ENCODE assay signal across 8 mouse cellular contexts in the genomic region with DNA sequence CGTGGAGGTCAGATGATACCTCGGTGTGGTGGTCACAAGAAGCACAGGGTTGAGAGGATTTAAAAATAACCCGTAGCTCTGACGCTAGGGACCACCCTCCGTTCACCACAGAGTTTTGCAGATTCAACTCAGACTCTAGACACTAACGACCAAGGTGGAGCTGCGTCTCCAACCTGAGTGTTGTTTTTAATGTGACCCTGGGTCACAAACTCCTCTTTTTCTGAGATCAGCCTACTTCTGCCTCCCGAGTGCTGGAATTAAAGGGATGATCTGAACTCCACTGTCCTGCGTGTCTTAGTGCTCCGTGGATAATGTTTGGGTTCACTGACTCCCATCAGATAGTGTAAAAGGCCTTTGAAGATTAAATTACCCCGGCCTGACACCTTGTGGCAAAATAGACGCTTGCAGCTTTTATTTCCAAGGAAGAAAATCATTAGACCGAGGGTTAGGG. TPM values are rescaled to one million over a fixed set of nuclear protein-coding genes. Genes with fewer than 3 reads are reported as not detected.
A peak's percentile ranks its signal among the peaks of the same experiment; 100 is the strongest.
DNase-seq lines count a peak whose midpoint lies in the region; ATAC-seq and TF ChIP-seq lines count a peak whose summit lies in the region.

No protein-coding gene starts in this region.

- H3K9ac ChIP-seq in liver, embryonic 16.5 days (ENCODE audit: low read depth, low read length) = no peak overlapping the region

- H3K9me3 ChIP-seq in E14TG2a.4 (ENCODE audit: low read length) = no peaks in the 10 kb centered on the region
- no peaks in the 10 kb centered on the region for H3K9me3 ChIP-seq in embryonic facial prominence, embryonic 10.5 days
- no peaks in the 10 kb centered on the region for H3K9me3 ChIP-seq in liver, embryonic 16.5 days (replicated peaks; ENCODE audit: control insufficient read depth, low read length)

- no peak overlapping the region for H3K27ac ChIP-seq in embryonic facial prominence, embryonic 10.5 days (replicated peaks)
- no peak overlapping the region for H3K27ac ChIP-seq in liver, embryonic 16.5 days (ENCODE audit: low read length)

- H3K4me3 ChIP-seq in E14TG2a.4 (replicated peaks; ENCODE audit: low read length) = peak overlapping the region; percentile 90
- peak overlapping the region; percentile 76 for H3K4me3 ChIP-seq in embryonic facial prominence, embryonic 10.5 days
- peak overlapping the region; percentile 62 for H3K4me3 ChIP-seq in liver, embryonic 16.5 days (ENCODE audit: low read depth, low read length)

- TF ChIP-seq CTCF in E14TG2a.4 (conservative IDR thresholded peaks at IDR 0.05; ENCODE audit: low read length) = peak; percentile 61

- ATAC-seq in liver, embryonic 16.5 days (ENCODE audit: low read depth) = no peak

- H3K4me1 ChIP-seq in E14TG2a.4 (replicated peaks; ENCODE audit: low read depth, low read length) = peaks cover 9% of the 10 kb centered on the region; the same call in 1 of the 2 replicates
- peaks cover 5% of the 10 kb centered on the region; the same call in 1 of the 2 replicates for H3K4me1 ChIP-seq in embryonic facial prominence, embryonic 10.5 days
- no peaks in the 10 kb centered on the region for H3K4me1 ChIP-seq in liver, embryonic 16.5 days (ENCODE audit: control insufficient read depth, low read depth, low read length)

- DNase-seq in adrenal gland, adult 2 months = peak; percentile 59
- peak; percentile 53 for DNase-seq in embryonic facial prominence, embryonic 10.5 days (ENCODE audit: low spot score)
- peak; percentile 32 to 45 for DNase-seq in heart, postnatal 10 days
- DNase-seq in kidney, postnatal 25 days = peak; percentile 32 to 61
- peak; percentile 34 for DNase-seq in retina, adult 2 months (ENCODE audit: low read depth, low spot score)
- no peak for DNase-seq in thymus, postnatal 36 days

- peaks cover 22% of the 10 kb centered on the region for H3K27me3 ChIP-seq in E14TG2a.4 (ENCODE audit: insufficient read depth, low read length)
- H3K27me3 ChIP-seq in embryonic facial prominence, embryonic 10.5 days (replicated peaks; ENCODE audit: low read depth, poor library complexity, severe bottlenecking) = peaks cover 24% of the 10 kb centered on the region
- peaks cover 10% of the 10 kb centered on the region for H3K27me3 ChIP-seq in liver, embryonic 16.5 days (ENCODE audit: control insufficient read depth, insufficient read depth, low read depth, low read length)

- intact Hi-C loops in heart, postnatal 10 days (cut with DNase I) = loop anchor here (1.0 to 10.0 kb wide), 4 partner anchors 57 to 785 kb away; a partner anchor contains a TSS

- WGBS in embryonic facial prominence, embryonic 10.5 days = 2% methylated on average over 13 of the region's 13 CpGs
- 2% methylated on average over 13 of the region's 13 CpGs for WGBS in liver, embryonic 16.5 days (ENCODE audit: insufficient replicate concordance)

- peak overlapping the region; percentile 66 for H3K4me2 ChIP-seq in liver, embryonic 16.5 days (ENCODE audit: low read depth, low read length)

- H3K36me3 ChIP-seq in E14TG2a.4 (ENCODE audit: insufficient read depth, low read length) = no peaks in the 10 kb centered on the region
- no peaks in the 10 kb centered on the region for H3K36me3 ChIP-seq in embryonic facial prominence, embryonic 10.5 days (replicated peaks)
- H3K36me3 ChIP-seq in liver, embryonic 16.5 days (ENCODE audit: control insufficient read depth, insufficient read depth) = no peaks in the 10 kb centered on the region

RNA-seq across cellular contexts. Expression of a gene that starts 0.7 kb away (rescaled TPM):
- total RNA-seq in adrenal gland, adult 2 months (2021) = 10 to 100 TPM; 25.8 to 38.0 TPM
- 6.3 and 6.8 TPM in 2 replicates for polyA plus RNA-seq in adrenal gland, adult 2 months (2012; rRNA removed)
- polyA plus RNA-seq in embryonic facial prominence, embryonic 10.5 days (2016; fragmentation: Nextera tagmentation; extraction: Ambion mirVana) = 6.0 and 6.1 TPM in 2 replicates
- total RNA-seq in heart, postnatal 10 days (2021) = under 1 TPM in 1 of 2 experiments, not detected in 1; 0.36 TPM
- polyA plus RNA-seq in liver, embryonic 16.5 days (2015; fragmentation: Nextera tagmentation; extraction: Ambion mirVana) = 3.1 and 3.4 TPM in 2 replicates

RNA-seq across cellular contexts. Expression of a gene that starts 55.4 kb away (rescaled TPM):
- total RNA-seq in adrenal gland, adult 2 months (2021) = 10 to 100 TPM; 34.1 to 53.0 TPM
- 16.7 and 24.0 TPM in 2 replicates for polyA plus RNA-seq in adrenal gland, adult 2 months (2012; rRNA removed)
- polyA plus RNA-seq in embryonic facial prominence, embryonic 10.5 days (2016; fragmentation: Nextera tagmentation; extraction: Ambion mirVana) = 6.4 and 8.6 TPM in 2 replicates
- total RNA-seq in heart, postnatal 10 days (2021) = 1 to 10 TPM; 1.3 to 2.0 TPM
- 4.6 and 5.1 TPM in 2 replicates for polyA plus RNA-seq in liver, embryonic 16.5 days (2015; fragmentation: Nextera tagmentation; extraction: Ambion mirVana)

Comparison
In these comparisons a context has a peak if more than half of its experiments do, and no peak if none do; other contexts are left out.
1. DNase-seq: peak in adrenal gland, adult 2 months (single experiment), embryonic facial prominence, embryonic 10.5 days (single experiment), heart, postnatal 10 days (2 of 2), kidney, postnatal 25 days (2 of 2) and retina, adult 2 months (single experiment); none in thymus, postnatal 36 days (0 of 2).
2. Peak in every context shown above with its lines, with median percentiles within 50 percentile points of each other: H3K4me3 ChIP-seq.